ENCODE assay signal across 10 mouse cellular contexts in the genomic region with DNA sequence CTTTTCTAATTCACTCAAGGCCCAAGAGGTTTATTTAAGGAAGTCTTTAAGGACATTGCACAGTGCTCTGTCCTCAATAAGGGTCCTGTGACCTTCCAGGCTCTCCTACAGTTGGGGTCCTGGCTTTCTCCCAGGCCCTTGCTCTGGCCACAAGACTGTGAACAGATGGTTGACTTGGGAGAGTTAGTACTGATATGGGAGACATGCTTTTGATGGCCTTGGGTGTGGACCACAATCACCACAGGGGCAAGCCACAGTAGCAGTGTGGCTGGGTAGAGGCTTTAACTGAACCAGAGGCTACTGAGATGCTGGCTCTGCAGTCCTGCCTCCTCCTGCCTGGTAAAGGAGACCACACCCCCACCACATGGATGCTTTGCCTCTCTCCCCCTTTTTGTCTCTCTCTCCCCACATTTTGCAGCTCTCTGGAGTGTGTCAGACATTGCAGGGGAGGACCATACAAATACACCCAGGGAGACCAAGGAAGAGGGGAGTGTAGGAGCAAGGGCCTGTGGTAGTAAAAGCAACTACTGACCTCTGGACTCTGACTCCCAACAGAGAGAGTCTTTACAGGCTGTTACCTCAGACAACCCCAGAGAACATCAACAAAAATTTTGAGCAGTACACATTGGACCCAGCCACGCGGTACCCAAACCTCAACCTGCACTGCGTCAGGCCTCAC.
DNase-seq lines count a peak whose midpoint lies in the region; ATAC-seq and TF ChIP-seq lines count a peak whose summit lies in the region.
"Had no signal": no experiment of that assay in that cellular context is flagged by ENCODE, and none has a peak within 500 bp of the region (broad histone marks: within the 10 kb centered on the region; RNA-seq: fewer than 3 reads in every experiment).

No protein-coding gene starts in this region.

- TF ChIP-seq EP300 in liver, postnatal 0 days (IDR thresholded peaks at IDR 0.05; ENCODE audit: low read depth) = no peak

- no peak for ATAC-seq in heart, embryonic 13.5 days (ENCODE audit: extremely low read depth, insufficient number of reproducible peaks, low FRiP score, low TSS enrichment)
- no peak for ATAC-seq in embryonic facial prominence, embryonic 13.5 days (ENCODE audit: insufficient number of reproducible peaks, insufficient read depth, low FRiP score, low TSS enrichment, low read depth)
- no peak for ATAC-seq in liver, postnatal 0 days

- H3K9me3 ChIP-seq in heart, embryonic 13.5 days = no peaks in the 10 kb centered on the region
- H3K9me3 ChIP-seq in embryonic facial prominence, embryonic 13.5 days = 0 out of 2 replicates have a peak, but pooled peaks cover 4% of the 10 kb centered on the region
- H3K9me3 ChIP-seq in liver, postnatal 0 days (ENCODE audit: low read length) = no peaks in the 10 kb centered on the region

- H3K27ac ChIP-seq in heart, embryonic 13.5 days (replicated peaks) = peak overlapping the region; percentile 92
- peak overlapping the region; percentile 72 for H3K27ac ChIP-seq in embryonic facial prominence, embryonic 13.5 days
- no peak overlapping the region for H3K27ac ChIP-seq in liver, postnatal 0 days (ENCODE audit: low read depth)
- H3K27ac ChIP-seq: hindbrain, embryonic 13.5 days; liver, embryonic 14.5 days had no signal

- H3K4me1 ChIP-seq in heart, embryonic 13.5 days = peaks cover 52% of the 10 kb centered on the region
- peaks cover 20% of the 10 kb centered on the region for H3K4me1 ChIP-seq in embryonic facial prominence, embryonic 13.5 days
- H3K4me1 ChIP-seq in liver, postnatal 0 days (ENCODE audit: insufficient read depth) = 0 out of 2 replicates have a peak, but pooled peaks cover 9% of the 10 kb centered on the region

- peaks cover 96% of the 10 kb centered on the region for H3K36me3 ChIP-seq in heart, embryonic 13.5 days
- no peaks in the 10 kb centered on the region for H3K36me3 ChIP-seq in embryonic facial prominence, embryonic 13.5 days
- H3K36me3 ChIP-seq in liver, postnatal 0 days (replicated peaks; ENCODE audit: insufficient read depth, low read length) = peaks cover 11% of the 10 kb centered on the region
- H3K36me3 ChIP-seq: hindbrain, embryonic 13.5 days had no signal

- DNase-seq in heart, adult 11 months = no peak
- peak; percentile 68 for DNase-seq in cerebellum, adult 9-10 months
- peak; percentile 49 for DNase-seq in kidney, postnatal 14 days
- DNase-seq in liver, postnatal 0 days = no peak
- no peak for DNase-seq in c-Kit-positive CD71-positive TER-119-positive erythroid progenitor cells, embryonic 14.5 days (ENCODE audit: low spot score)
- DNase-seq: lung, postnatal 4 days had no signal

- WGBS in heart, embryonic 13.5 days = 84% methylated on average over 3 of the region's 3 CpGs
- 90% methylated on average over 3 of the region's 3 CpGs for WGBS in embryonic facial prominence, embryonic 13.5 days
- WGBS in liver, postnatal 0 days (ENCODE audit: insufficient replicate concordance) = 86% methylated on average over 3 of the region's 3 CpGs

- TF ChIP-seq CTCF in liver, postnatal 0 days (IDR thresholded peaks at IDR 0.05; ENCODE audit: low read depth) = no peak

- H3K27me3 ChIP-seq in heart, embryonic 13.5 days (replicated peaks) = no peaks in the 10 kb centered on the region
- H3K27me3 ChIP-seq in embryonic facial prominence, embryonic 13.5 days = no peaks in the 10 kb centered on the region
- no peaks in the 10 kb centered on the region for H3K27me3 ChIP-seq in liver, postnatal 0 days (ENCODE audit: insufficient read depth, low read length)
- H3K27me3 ChIP-seq: hindbrain, embryonic 13.5 days had no signal

- no peak overlapping the region for H3K4me3 ChIP-seq in heart, embryonic 13.5 days
- H3K4me3 ChIP-seq in embryonic facial prominence, embryonic 13.5 days = no peak overlapping the region
- H3K4me3 ChIP-seq in liver, postnatal 0 days (ENCODE audit: low read depth, low read length) = no peak overlapping the region
- H3K4me3 ChIP-seq: hindbrain, embryonic 13.5 days had no signal

- peak overlapping the region; percentile 52 for H3K9ac ChIP-seq in heart, embryonic 13.5 days
- H3K9ac ChIP-seq in embryonic facial prominence, embryonic 13.5 days = no peak overlapping the region
- H3K9ac ChIP-seq in liver, postnatal 0 days (replicated peaks) = no peak overlapping the region
- H3K9ac ChIP-seq: hindbrain, embryonic 13.5 days; liver, embryonic 14.5 days had no signal

- H3K4me2 ChIP-seq in heart, embryonic 13.5 days = no peak overlapping the region
- no peak overlapping the region for H3K4me2 ChIP-seq in embryonic facial prominence, embryonic 13.5 days
- no peak overlapping the region for H3K4me2 ChIP-seq in liver, postnatal 0 days (ENCODE audit: low read depth, low read length)
- H3K4me2 ChIP-seq: hindbrain, embryonic 13.5 days had no signal

Comparison
In these comparisons a context has a peak if more than half of its experiments do, and no peak if none do; other contexts are left out.
1. DNase-seq: peak in cerebellum, adult 9-10 months (single experiment) and kidney, postnatal 14 days (single experiment); none in heart, adult 11 months (single experiment), liver, postnatal 0 days (single experiment) and c-Kit-positive CD71-positive TER-119-positive erythroid progenitor cells, embryonic 14.5 days (single experiment).